Mouse (Mus musculus): ENCODE measurements around the gene Tmx1. TPM values are rescaled to one million over a fixed set of nuclear protein-coding genes. Genes with fewer than 3 reads are reported as not detected.
A peak's percentile ranks its signal among the peaks of the same experiment; 100 is the strongest.

The Tmx1 gene
- 1.8 and 11.4 TPM in 2 replicates for polyA plus RNA-seq (2012; ENCODE audit: insufficient read depth, low replicate concordance)

- no peaks in the 10 kb centered on the region for H3K27me3 ChIP-seq (replicated peaks)
- H3K9me3 ChIP-seq = no peaks in the 10 kb centered on the region
- peak within 1 kb of the TSS; percentile 98 for H3K4me3 ChIP-seq (replicated peaks)
- H3K36me3 ChIP-seq (replicated peaks; ENCODE audit: low read length) = peaks cover 29% of the 10 kb centered on the region
- peaks cover 48% of the 10 kb centered on the region for H3K4me1 ChIP-seq
- TF ChIP-seq FLI1 (IDR thresholded peaks at IDR 0.05; ENCODE audit: low read length) = peak; percentile 55; the same call in 1 of the 2 replicates
- TF ChIP-seq GATA1 (IDR thresholded peaks at IDR 0.05; ENCODE audit: borderline replicate concordance, low read length) = no peak
Measured at GRCm38 (mm10) chr12:70452726-70453645, at the start of gene Tmx1. Gene Tmx1, plus strand, starts transcription at chr12:70453095.

GRCm38 (mm10) chr12:70404327-70404726 is 48.6 kb upstream of the Tmx1 start:
- no peaks in the 10 kb centered on the region for H3K36me3 ChIP-seq (replicated peaks; ENCODE audit: low read length)
- H3K27me3 ChIP-seq (replicated peaks) = peaks cover 5% of the 10 kb centered on the region
- TF ChIP-seq GATA1 (IDR thresholded peaks at IDR 0.05; ENCODE audit: borderline replicate concordance, low read length) (no peak), FLI1 (IDR thresholded peaks at IDR 0.05; ENCODE audit: low read length) (no peak)
- H3K4me3 ChIP-seq (replicated peaks) = no peak overlapping the region
- 0 out of 2 replicates have a peak, but pooled peaks cover 4% of the 10 kb centered on the region for H3K9me3 ChIP-seq
- no peaks in the 10 kb centered on the region for H3K4me1 ChIP-seq

- no peaks in the 10 kb centered on the region for H3K36me3 ChIP-seq (replicated peaks; ENCODE audit: low read length)
- no peak overlapping the region for H3K4me3 ChIP-seq (replicated peaks)
- H3K9me3 ChIP-seq = 0 out of 2 replicates have a peak, but pooled peaks cover 4% of the 10 kb centered on the region
- peaks cover 2% of the 10 kb centered on the region for H3K27me3 ChIP-seq (replicated peaks)
- TF ChIP-seq GATA1 (IDR thresholded peaks at IDR 0.05; ENCODE audit: borderline replicate concordance, low read length) (no peak), FLI1 (IDR thresholded peaks at IDR 0.05; ENCODE audit: low read length) (no peak)
- no peaks in the 10 kb centered on the region for H3K4me1 ChIP-seq
Measured at GRCm38 (mm10) chr12:70408396-70408795, 44.5 kb upstream of the Tmx1 start.

- Histone ChIP-seq H3K36me3 (replicated peaks; ENCODE audit: low read length) (no peaks in the 10 kb centered on the region), H3K4me3 (replicated peaks) (no peak overlapping the region), H3K4me1 (no peaks in the 10 kb centered on the region), H3K27me3 (replicated peaks) (peaks cover 2% of the 10 kb centered on the region), H3K9me3 (peaks cover 8% of the 10 kb centered on the region)
- TF ChIP-seq FLI1 (IDR thresholded peaks at IDR 0.05; ENCODE audit: low read length) = no peak
- no peak for TF ChIP-seq GATA1 (IDR thresholded peaks at IDR 0.05; ENCODE audit: borderline replicate concordance, low read length)
Measured at GRCm38 (mm10) chr12:70409600-70409999, 43.3 kb upstream of the Tmx1 start.

- Histone ChIP-seq H3K9me3 (no peaks in the 10 kb centered on the region), H3K4me1 (no peaks in the 10 kb centered on the region), H3K4me3 (replicated peaks) (no peak overlapping the region), H3K27me3 (replicated peaks) (peaks cover 6% of the 10 kb centered on the region), H3K36me3 (replicated peaks; ENCODE audit: low read length) (no peaks in the 10 kb centered on the region)
- TF ChIP-seq FLI1 (IDR thresholded peaks at IDR 0.05; ENCODE audit: low read length) (no peak), GATA1 (IDR thresholded peaks at IDR 0.05; ENCODE audit: borderline replicate concordance, low read length) (no peak)
Measured at GRCm38 (mm10) chr12:70420216-70420615, 32.7 kb upstream of the Tmx1 start.

GRCm38 (mm10) chr12:70421028-70421427 is 31.9 kb upstream of the Tmx1 start:
- Histone ChIP-seq H3K36me3 (replicated peaks; ENCODE audit: low read length) (no peaks in the 10 kb centered on the region), H3K27me3 (replicated peaks) (peaks cover 6% of the 10 kb centered on the region), H3K4me3 (replicated peaks) (no peak overlapping the region), H3K4me1 (no peaks in the 10 kb centered on the region), H3K9me3 (no peaks in the 10 kb centered on the region)
- no peak for TF ChIP-seq GATA1 (IDR thresholded peaks at IDR 0.05; ENCODE audit: borderline replicate concordance, low read length)
- no peak for TF ChIP-seq FLI1 (IDR thresholded peaks at IDR 0.05; ENCODE audit: low read length)

GRCm38 (mm10) chr12:70422322-70423118 is 30.4 kb upstream of the Tmx1 start:
- no peak overlapping the region for H3K4me3 ChIP-seq (replicated peaks)
- H3K27me3 ChIP-seq (replicated peaks) = peaks cover 6% of the 10 kb centered on the region
- no peaks in the 10 kb centered on the region for H3K36me3 ChIP-seq (replicated peaks; ENCODE audit: low read length)
- no peaks in the 10 kb centered on the region for H3K9me3 ChIP-seq
- TF ChIP-seq FLI1 (IDR thresholded peaks at IDR 0.05; ENCODE audit: low read length) (no peak), GATA1 (IDR thresholded peaks at IDR 0.05; ENCODE audit: borderline replicate concordance, low read length) (no peak)
- no peaks in the 10 kb centered on the region for H3K4me1 ChIP-seq

- no peak for TF ChIP-seq FLI1 (IDR thresholded peaks at IDR 0.05; ENCODE audit: low read length)
- TF ChIP-seq GATA1 (IDR thresholded peaks at IDR 0.05; ENCODE audit: borderline replicate concordance, low read length) = no peak
- H3K4me1 ChIP-seq = no peaks in the 10 kb centered on the region; the same call in 1 of the 2 replicates
- H3K27me3 ChIP-seq (replicated peaks) = peaks cover 3% of the 10 kb centered on the region
- no peaks in the 10 kb centered on the region for H3K36me3 ChIP-seq (replicated peaks; ENCODE audit: low read length)
- no peaks in the 10 kb centered on the region for H3K9me3 ChIP-seq
- no peak overlapping the region for H3K4me3 ChIP-seq (replicated peaks)
Measured at GRCm38 (mm10) chr12:70427885-70428284, 25.0 kb upstream of the Tmx1 start.

- H3K27me3 ChIP-seq (replicated peaks) = peaks cover 8% of the 10 kb centered on the region
- H3K36me3 ChIP-seq (replicated peaks; ENCODE audit: low read length) = no peaks in the 10 kb centered on the region
- TF ChIP-seq GATA1 (IDR thresholded peaks at IDR 0.05; ENCODE audit: borderline replicate concordance, low read length) (no peak), FLI1 (IDR thresholded peaks at IDR 0.05; ENCODE audit: low read length) (no peak)
- H3K4me3 ChIP-seq (replicated peaks) = no peak overlapping the region
- no peaks in the 10 kb centered on the region for H3K9me3 ChIP-seq
- H3K4me1 ChIP-seq = no peaks in the 10 kb centered on the region; the same call in 1 of the 2 replicates
Measured at GRCm38 (mm10) chr12:70429637-70430036, 23.3 kb upstream of the Tmx1 start.

Measured in megakaryocyte, embryonic 14.5 days (primary cell).